Mouse (Mus musculus) heart, embryonic 10.5 days (tissue): ENCODE measurements at regions not wholly inside any gene's neighbourhood (a gene's known extent, or its start where the extent isn't known, plus 50 kb on each side); places are given as distances from the start of the nearest gene placed in this dataset.
"Not testable (repeated sequence)": the region's sequence is repeated elsewhere in the genome, so short reads cannot be mapped to it uniquely, and the experiment has no call there.

Experiments
- DNase-seq: peaks from one replicate; pipeline ENCODE4 v3.0.0-alpha.2; 2017; ENCODE audit warnings: low spot score
- H3K27ac ChIP-seq: fragments of 300-500 bp; sonication (generic); 2 replicates; pipeline ENCODE4 v1.5.1; 2016; ENCODE audit warnings: mild to moderate bottlenecking
- H3K27me3 ChIP-seq: fragments of 300-500 bp; sonication (generic); 2 replicates; pipeline ENCODE4 v1.6.1; 2016; ENCODE audit warnings: mild to moderate bottlenecking; ENCODE audit not compliant: poor library complexity, insufficient read depth, severe bottlenecking
- H3K36me3 ChIP-seq: fragments of 300-500 bp; sonication (generic); 2 replicates; pipeline ENCODE4 v1.6.1; 2016; ENCODE audit warnings: mild to moderate bottlenecking, moderate library complexity
- H3K4me1 ChIP-seq: fragments of 300-500 bp; sonication (generic); 2 replicates; pipeline ENCODE4 v1.6.1; 2016; ENCODE audit warnings: mild to moderate bottlenecking
- H3K4me3 ChIP-seq: fragments of 300-500 bp; sonication (generic); 2 replicates; pipeline ENCODE4 v1.5.1; 2016; ENCODE audit warnings: mild to moderate bottlenecking, moderate library complexity
- H3K9me3 ChIP-seq: fragments of 300-500 bp; sonication (generic); 2 replicates; pipeline ENCODE4 v1.6.1; 2016; ENCODE audit warnings: mild to moderate bottlenecking, moderate library complexity
- WGBS: fragments of 180-500 bp; shearing (Covaris S2); methylation state at CpG from one replicate; pipeline ENCODE4 v1.1.7; 2016; 5-methylcytosine and 5-hydroxymethylcytosine counted together

DNA sequence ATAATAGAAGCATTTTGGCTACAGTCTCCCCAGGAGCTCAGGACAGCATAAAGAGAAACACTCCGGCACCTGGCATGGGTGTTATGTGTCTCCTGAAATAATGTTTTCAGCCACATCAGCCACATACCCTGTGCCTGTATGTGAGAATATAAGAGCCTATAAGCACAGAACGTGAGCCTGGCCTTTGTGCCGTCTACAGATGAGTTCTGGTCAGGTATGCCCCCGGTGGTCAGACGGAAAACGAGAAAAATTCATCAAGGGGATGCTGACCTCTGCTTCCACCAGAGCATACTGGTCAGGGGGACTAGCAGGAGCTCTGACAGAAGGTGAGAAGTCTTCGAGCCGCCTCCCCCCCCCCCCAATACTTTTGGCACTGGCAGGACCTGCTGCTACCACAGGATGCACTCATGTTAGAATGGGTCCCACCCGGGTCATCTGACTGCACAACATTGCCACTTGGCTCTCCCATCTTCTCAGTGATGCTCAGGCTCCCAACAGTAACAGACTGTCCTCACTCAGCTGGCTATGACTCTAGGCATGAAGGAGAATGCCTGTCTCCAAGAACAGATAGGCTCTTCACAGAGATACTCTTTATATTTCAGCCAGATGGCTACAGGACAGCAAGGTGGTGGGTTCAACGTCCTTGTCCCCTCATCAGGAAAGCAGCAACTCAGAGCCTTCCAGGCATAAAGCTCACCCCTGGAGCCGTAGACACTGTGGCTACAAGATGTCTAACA lies 401.2 kb upstream of the Jmjd1c start:
- H3K36me3 ChIP-seq, result no peaks in the 10 kb centered on the region
- H3K27ac ChIP-seq, result no peak overlapping the region
- no peaks in the 10 kb centered on the region for H3K27me3 ChIP-seq
- H3K9me3 ChIP-seq, result no peaks in the 10 kb centered on the region
- H3K4me1 ChIP-seq, result no peaks in the 10 kb centered on the region
- no peak for DNase-seq
- 79% methylated on average over 11 of the region's 11 CpGs for WGBS
- H3K4me3 ChIP-seq, result no peak overlapping the region

GRCm38 (mm10) chr10:66714926-66715325 lies 381.0 kb upstream of the Jmjd1c start:
- not testable (repeated sequence) for H3K27ac ChIP-seq, DNase-seq

GRCm38 (mm10) chr10:66717909-66718308 lies 378.0 kb upstream of the Jmjd1c start:
- H3K9me3 ChIP-seq, result peaks cover 9% of the 10 kb centered on the region; the same call in 1 of the 2 replicates
- no peak for DNase-seq
- H3K4me3 ChIP-seq, result no peak overlapping the region
- H3K4me1 ChIP-seq, result no peaks in the 10 kb centered on the region
- no peak overlapping the region for H3K27ac ChIP-seq
- no peaks in the 10 kb centered on the region for H3K36me3 ChIP-seq
- WGBS, result 65% methylated on average over 7 of the region's 7 CpGs
- no peaks in the 10 kb centered on the region for H3K27me3 ChIP-seq

More at GRCm38 (mm10) chr10:66714926-66715325, 381.0 kb upstream of the Jmjd1c start:
- not testable (repeated sequence) for H3K4me3 ChIP-seq, H3K9me3 ChIP-seq, H3K36me3 ChIP-seq, H3K4me1 ChIP-seq, H3K27me3 ChIP-seq
- 89% methylated on average over 9 of the region's 9 CpGs for WGBS

- peaks cover 6% of the 10 kb centered on the region; the same call in 1 of the 2 replicates for H3K9me3 ChIP-seq
- WGBS, result 86% methylated on average over 11 of the region's 11 CpGs
- H3K36me3 ChIP-seq, result no peaks in the 10 kb centered on the region
Observed at GRCm38 (mm10) chr10:66719796-66720195, 376.1 kb upstream of the Jmjd1c start.

GRCm38 (mm10) chr10:66733631-66734030 lies 362.3 kb upstream of the Jmjd1c start:
- DNase-seq, result peak; percentile 43
- no peaks in the 10 kb centered on the region for H3K36me3 ChIP-seq
- WGBS, result 85% methylated on average over 5 of the region's 5 CpGs
- no peaks in the 10 kb centered on the region for H3K4me1 ChIP-seq
- H3K27me3 ChIP-seq, result no peaks in the 10 kb centered on the region
- H3K9me3 ChIP-seq, result peaks cover 6% of the 10 kb centered on the region
- H3K27ac ChIP-seq, result no peak overlapping the region
- H3K4me3 ChIP-seq, result no peak overlapping the region

More at GRCm38 (mm10) chr10:66719796-66720195, 376.1 kb upstream of the Jmjd1c start:
- no peaks in the 10 kb centered on the region for H3K4me1 ChIP-seq
- H3K4me3 ChIP-seq, result no peak overlapping the region
- H3K27me3 ChIP-seq, result no peaks in the 10 kb centered on the region
- DNase-seq, result no peak
- no peak overlapping the region for H3K27ac ChIP-seq

- H3K27me3 ChIP-seq, result no peaks in the 10 kb centered on the region
- H3K9me3 ChIP-seq, result peaks cover 2% of the 10 kb centered on the region
- H3K4me1 ChIP-seq, result no peaks in the 10 kb centered on the region
- no peaks in the 10 kb centered on the region for H3K36me3 ChIP-seq
- no peak for DNase-seq
- no peak overlapping the region for H3K27ac ChIP-seq
- H3K4me3 ChIP-seq, result no peak overlapping the region
- 66% methylated on average over 5 of the region's 5 CpGs for WGBS
Observed at GRCm38 (mm10) chr10:66734853-66735252, 361.1 kb upstream of the Jmjd1c start.

GRCm38 (mm10) chr10:66739017-66739416 lies 356.9 kb upstream of the Jmjd1c start:
- Histone ChIP-seq H3K4me1 (no peaks in the 10 kb centered on the region), H3K27me3 (no peaks in the 10 kb centered on the region), H3K4me3 (no peak overlapping the region), H3K27ac (no peak overlapping the region), H3K9me3 (no peaks in the 10 kb centered on the region), H3K36me3 (no peaks in the 10 kb centered on the region)
- DNase-seq, result peak; percentile 16
- WGBS, result 61% methylated on average over 7 of the region's 7 CpGs

GRCm38 (mm10) chr10:66741819-66742218 lies 354.1 kb upstream of the Jmjd1c start:
- 51% methylated on average over 3 of the region's 3 CpGs for WGBS
- H3K36me3 ChIP-seq, result no peaks in the 10 kb centered on the region
- no peaks in the 10 kb centered on the region for H3K27me3 ChIP-seq
- no peaks in the 10 kb centered on the region for H3K9me3 ChIP-seq
- no peaks in the 10 kb centered on the region for H3K4me1 ChIP-seq
- no peak overlapping the region for H3K4me3 ChIP-seq
- H3K27ac ChIP-seq, result no peak overlapping the region
- peak; percentile 69 for DNase-seq

GRCm38 (mm10) chr10:66743254-66743653 lies 352.7 kb upstream of the Jmjd1c start:
- H3K27me3 ChIP-seq, result no peaks in the 10 kb centered on the region
- H3K27ac ChIP-seq, result no peak overlapping the region
- H3K9me3 ChIP-seq, result no peaks in the 10 kb centered on the region
- WGBS, result 85% methylated on average over 6 of the region's 6 CpGs
- H3K36me3 ChIP-seq, result no peaks in the 10 kb centered on the region
- peak; percentile 39 for DNase-seq
- H3K4me3 ChIP-seq, result no peak overlapping the region
- H3K4me1 ChIP-seq, result no peaks in the 10 kb centered on the region

DNA sequence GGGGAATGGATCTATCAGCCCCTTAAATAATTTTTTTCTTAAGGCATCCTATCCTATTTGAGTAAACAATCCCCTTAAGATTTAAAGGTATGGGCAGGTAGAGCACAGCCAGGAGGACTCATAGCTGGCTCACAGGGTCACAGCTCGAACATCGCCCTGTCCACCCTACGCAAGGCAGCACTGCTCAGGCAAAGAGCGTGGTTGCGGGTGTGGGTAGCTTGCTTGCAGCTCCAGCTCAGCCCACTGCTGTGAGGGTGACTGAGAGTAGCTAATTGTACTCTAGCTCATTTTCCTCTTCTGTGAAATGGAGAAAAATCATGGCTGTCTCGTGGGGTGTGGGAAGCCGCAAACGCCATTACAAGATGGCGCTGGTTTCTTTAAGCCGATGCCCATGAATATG lies 350.1 kb upstream of the Jmjd1c start:
- H3K27me3 ChIP-seq, result no peaks in the 10 kb centered on the region
- H3K9me3 ChIP-seq, result no peaks in the 10 kb centered on the region
- no peaks in the 10 kb centered on the region for H3K4me1 ChIP-seq
- H3K36me3 ChIP-seq, result no peaks in the 10 kb centered on the region
- DNase-seq, result peak; percentile 42
- no peak overlapping the region for H3K4me3 ChIP-seq
- H3K27ac ChIP-seq, result no peak overlapping the region
- WGBS, result 95% methylated on average over 10 of the region's 10 CpGs

- Histone ChIP-seq H3K27me3 (no peaks in the 10 kb centered on the region), H3K9me3 (no peaks in the 10 kb centered on the region), H3K27ac (no peak overlapping the region), H3K36me3 (no peaks in the 10 kb centered on the region), H3K4me3 (no peak overlapping the region), H3K4me1 (no peaks in the 10 kb centered on the region)
- WGBS, result 88% methylated on average over 7 of the region's 7 CpGs
- peak; percentile 0 for DNase-seq
Observed at GRCm38 (mm10) chr10:66752237-66752810, 343.6 kb upstream of the Jmjd1c start.

DNA sequence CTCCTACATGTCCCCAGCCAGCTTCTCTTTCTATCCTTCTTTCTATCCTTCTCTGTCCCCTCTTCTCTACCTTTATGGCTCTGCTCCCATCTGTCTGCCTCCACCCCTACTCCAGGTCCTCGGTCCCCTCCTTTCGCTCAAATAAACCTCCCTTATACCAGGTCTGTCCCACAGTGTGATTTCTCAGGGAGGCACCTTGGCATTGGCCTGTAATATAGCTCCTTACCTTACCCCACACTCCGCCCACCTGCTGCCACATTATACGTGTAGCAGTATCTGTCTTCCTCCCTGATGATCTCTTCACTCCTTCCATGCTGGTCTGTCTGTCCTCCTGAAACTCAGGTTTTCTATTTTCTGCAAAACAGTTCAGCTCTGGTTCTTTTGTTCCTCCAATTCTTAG lies 339.1 kb upstream of the Jmjd1c start:
- DNase-seq, result peak; percentile 45

DNA sequence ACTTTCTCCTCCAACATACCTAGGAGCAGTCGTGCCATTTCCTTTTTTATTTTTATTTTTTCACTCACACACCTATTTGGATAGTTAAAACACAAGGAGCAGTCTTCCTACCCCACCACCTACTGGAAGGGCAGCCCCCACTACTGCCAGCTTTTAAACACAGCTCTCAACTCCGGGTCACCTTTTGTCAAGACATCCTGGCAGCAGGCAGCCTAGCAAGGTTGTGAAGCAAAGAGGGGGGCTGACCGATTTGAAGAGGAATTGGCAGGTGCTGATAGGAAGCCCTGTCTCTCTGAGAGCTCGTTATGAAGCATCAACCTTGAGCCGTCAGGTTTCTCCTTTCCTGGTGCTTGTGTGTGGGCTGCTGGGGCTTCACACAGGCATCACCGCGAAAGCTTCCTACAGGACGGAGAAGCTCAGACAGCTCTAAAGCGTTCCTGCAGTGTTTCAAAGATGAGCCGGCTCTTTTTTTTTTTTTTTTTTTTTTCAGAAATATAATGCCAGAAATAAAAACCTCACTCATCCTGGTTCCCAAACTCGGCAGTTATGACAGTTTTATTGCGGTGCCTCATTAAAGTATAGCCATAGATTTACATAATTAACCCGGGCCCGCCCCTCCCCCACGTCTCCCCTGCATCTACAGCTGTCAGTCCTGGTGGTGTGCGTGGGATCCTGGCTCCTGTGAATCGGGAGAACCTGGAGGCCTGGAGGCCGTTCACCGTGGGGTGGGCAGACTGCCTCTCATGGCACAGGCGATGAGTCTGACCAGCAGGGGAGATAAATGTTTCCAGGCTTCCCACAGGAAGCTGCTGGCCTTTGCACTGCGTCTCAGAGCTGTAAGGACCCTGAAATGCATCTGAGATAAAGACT lies 325.5 kb upstream of the Jmjd1c start:
- no peak for DNase-seq
- peaks cover 7% of the 10 kb centered on the region; the same call in 1 of the 2 replicates for H3K4me1 ChIP-seq
- no peaks in the 10 kb centered on the region for H3K36me3 ChIP-seq
- H3K27ac ChIP-seq, result no peak overlapping the region
- peak overlapping the region; percentile 37; the same call in 1 of the 2 replicates for H3K4me3 ChIP-seq
- WGBS, result 33% methylated on average over 21 of the region's 21 CpGs
- peaks cover 12% of the 10 kb centered on the region for H3K9me3 ChIP-seq
- H3K27me3 ChIP-seq, result no peaks in the 10 kb centered on the region

More for the DNA sequence above, 339.1 kb upstream of the Jmjd1c start:
- Histone ChIP-seq H3K27ac (no peak overlapping the region), H3K27me3 (no peaks in the 10 kb centered on the region), H3K9me3 (no peaks in the 10 kb centered on the region), H3K36me3 (no peaks in the 10 kb centered on the region), H3K4me1 (no peaks in the 10 kb centered on the region), H3K4me3 (no peak overlapping the region)
- WGBS, result 76% methylated on average over 4 of the region's 4 CpGs
